Mouse (Mus musculus) G1E (cell line): ENCODE data around the gene Poldip2. TPM values are rescaled to one million over a fixed set of nuclear protein-coding genes. Genes with fewer than 3 reads are reported as not detected.

ENCODE experiments used
- ATAC-seq: 2 replicates; pipeline ENCODE4 v1.8.0; 2016; ENCODE audit warnings: mild to moderate bottlenecking; ENCODE audit not compliant: insufficient number of reproducible peaks, poor library complexity, low FRiP score, severe bottlenecking; ENCODE audit errors: extremely low read depth
- DNase-seq: peaks from one replicate; pipeline ENCODE4 v3.0.0; 2012; ENCODE audit warnings: low spot score
- H3K27me3 ChIP-seq: 2 replicates; pipeline ENCODE4 v1.6.1; 2012; ENCODE audit warnings: mild to moderate bottlenecking, low read length, inconsistent platforms; ENCODE audit not compliant: insufficient read depth
- H3K36me3 ChIP-seq: replicated peaks from 2 replicates; pipeline ENCODE3; 2012; ENCODE audit warnings: mild to moderate bottlenecking, inconsistent platforms
- H3K4me1 ChIP-seq: 2 replicates; pipeline ENCODE4 v1.6.1; 2012; ENCODE audit warnings: low read depth, low read length, inconsistent platforms, mixed read lengths; ENCODE audit not compliant: insufficient read depth
- H3K4me3 ChIP-seq: 2 replicates; pipeline ENCODE4 v1.5.1; 2012; ENCODE audit warnings: low read depth, mild to moderate bottlenecking, inconsistent platforms, low read length, moderate library complexity, mixed read lengths
- H3K9me3 ChIP-seq: replicated peaks from 2 replicates; pipeline ENCODE4 v1.6.1; 2012; ENCODE audit warnings: inconsistent platforms
- CTCF ChIP-seq: IDR thresholded peaks from 2 replicates; pipeline ENCODE4 v1.5.1; 2012; ENCODE audit warnings: low read depth, low read length, inconsistent platforms, mixed read lengths
- GATA1 ChIP-seq: IDR thresholded peaks from 2 replicates; pipeline ENCODE4 v1.6.1; 2012; ENCODE audit warnings: borderline replicate concordance, low read length, inconsistent platforms, mixed read lengths
- GATA2 ChIP-seq: IDR thresholded peaks from 2 replicates; pipeline ENCODE4 v1.6.1; 2012; ENCODE audit warnings: low read depth, low read length, inconsistent platforms, borderline replicate concordance
- POLR2AphosphoS5 ChIP-seq: IDR thresholded peaks from 2 replicates; pipeline ENCODE4 v1.6.1; 2012; ENCODE audit warnings: low read depth, low read length, inconsistent platforms; ENCODE audit not compliant: insufficient replicate concordance
- TAL1 ChIP-seq: conservative IDR thresholded peaks from 2 replicates; pipeline ENCODE4 v1.6.1; 2012; ENCODE audit warnings: low read depth, low read length, inconsistent platforms, mixed read lengths
- polyA plus RNA-seq: library from polyadenylated mRNA; stranded (reverse); fragments of >175 nt; gene quantifications from 2 replicates; pipeline ENCODE4 v1.2.3, GENCODE M21; 2012
- total RNA-seq, 2 experiments: library from RNA; stranded (forward) in 1 of 2; stranded (reverse) in 1 of 2; fragments of 200-1000 nt in 1 of 2; fragments of >200 nt in 1 of 2; fragmentation: Nextera tagmentation in 1 of 2; gene quantifications; 2 replicates each; pipeline ENCODE4 v1.2.3; 2014 to 2017

Poldip2 gene
- total and polyA plus RNA-seq, 3 experiments = 62.0 to 72.5 (median 66.1) TPM

- H3K27me3 ChIP-seq = peaks cover 33% of the 10 kb centered on the region
- H3K4me3 ChIP-seq = no peak overlapping the region
- no peaks in the 10 kb centered on the region for H3K36me3 ChIP-seq
- no peaks in the 10 kb centered on the region; the same call in 1 of the 2 replicates for H3K4me1 ChIP-seq
- TF ChIP-seq CTCF (peak; percentile 54), GATA2 (no peak)
- DNase-seq = peak; percentile 68
- ATAC-seq = no peak
- H3K9me3 ChIP-seq = no peaks in the 10 kb centered on the region
Observed at GRCm38 (mm10) chr11:78488168-78488567, 23.8 kb upstream of the Poldip2 start.

- Histone ChIP-seq H3K27me3 (peaks cover 28% of the 10 kb centered on the region), H3K36me3 (no peaks in the 10 kb centered on the region), H3K4me1 (no peaks in the 10 kb centered on the region; the same call in 1 of the 2 replicates), H3K9me3 (no peaks in the 10 kb centered on the region), H3K4me3 (peak overlapping the region; percentile 13; the same call in 1 of the 2 replicates)
- no peak for ATAC-seq
- no peak for DNase-seq
- TF ChIP-seq CTCF = no peak
- no peak for TF ChIP-seq GATA2
- TF ChIP-seq TAL1 = no peak
- TF ChIP-seq POLR2AphosphoS5 = no peak
- no peak for TF ChIP-seq GATA1
Observed at GRCm38 (mm10) chr11:78490781-78491241, 21.2 kb upstream of the Poldip2 start.

- ATAC-seq (no peak), DNase-seq (peak; percentile 52)
- H3K27me3 ChIP-seq = peaks cover 49% of the 10 kb centered on the region
Observed at GRCm38 (mm10) chr11:78495904-78496303, 16.1 kb upstream of the Poldip2 start.

GRCm38 (mm10) chr11:78497071-78497541 lies 14.9 kb upstream of the Poldip2 start:
- no peak for DNase-seq
- H3K9me3 ChIP-seq = no peaks in the 10 kb centered on the region
- peaks cover 51% of the 10 kb centered on the region for H3K27me3 ChIP-seq
- no peaks in the 10 kb centered on the region for H3K36me3 ChIP-seq
- H3K4me3 ChIP-seq = peak overlapping the region; percentile 64; the same call in 1 of the 2 replicates
- no peak for ATAC-seq
- peaks cover 21% of the 10 kb centered on the region for H3K4me1 ChIP-seq
- no peak for TF ChIP-seq CTCF
- TF ChIP-seq TAL1 = no peak
- no peak for TF ChIP-seq GATA2
- TF ChIP-seq POLR2AphosphoS5 = no peak

More at GRCm38 (mm10) chr11:78495904-78496303, 16.1 kb upstream of the Poldip2 start:
- no peaks in the 10 kb centered on the region for H3K36me3 ChIP-seq
- H3K4me1 ChIP-seq = peaks cover 21% of the 10 kb centered on the region
- H3K9me3 ChIP-seq = no peaks in the 10 kb centered on the region
- no peak for TF ChIP-seq TAL1
- no peak for TF ChIP-seq GATA2
- TF ChIP-seq POLR2AphosphoS5 = no peak
- no peak for TF ChIP-seq CTCF
- no peak for TF ChIP-seq GATA1
- H3K4me3 ChIP-seq = no peak overlapping the region

GRCm38 (mm10) chr11:78497544-78498522 lies 14.2 kb upstream of the Poldip2 start, which contains the start of gene Sarm1:
Sarm1 (minus strand) TSS chr11:78497754.
- no peaks in the 10 kb centered on the region for H3K36me3 ChIP-seq
- TF ChIP-seq POLR2AphosphoS5 (no peak), CTCF (no peak), GATA1 (no peak), TAL1 (no peak), GATA2 (no peak)
- no peaks in the 10 kb centered on the region for H3K9me3 ChIP-seq
- peak within 1 kb of the TSS; percentile 64; the same call in 1 of the 2 replicates for H3K4me3 ChIP-seq
- peak; percentile 81 for ATAC-seq
- peaks cover 51% of the 10 kb centered on the region for H3K27me3 ChIP-seq
- H3K4me1 ChIP-seq = peaks cover 21% of the 10 kb centered on the region
- peak; percentile 89 for DNase-seq

GRCm38 (mm10) chr11:78499004-78499403 lies 13.0 kb upstream of the Poldip2 start, which contains the start of gene Vtn:
Vtn (plus strand) TSS chr11:78499091.
- peaks cover 7% of the 10 kb centered on the region for H3K36me3 ChIP-seq
- ATAC-seq (no peak), DNase-seq (no peak)
- H3K4me1 ChIP-seq = peaks cover 21% of the 10 kb centered on the region
- TF ChIP-seq GATA1 (no peak), GATA2 (no peak), CTCF (no peak), POLR2AphosphoS5 (no peak), TAL1 (no peak)
- peak within 1 kb of the TSS; percentile 64; the same call in 1 of the 2 replicates for H3K4me3 ChIP-seq
- no peaks in the 10 kb centered on the region for H3K9me3 ChIP-seq
- peaks cover 50% of the 10 kb centered on the region for H3K27me3 ChIP-seq
